Mouse (Mus musculus) C2C12 (cell line): ENCODE data around the gene Khk. TPM values are rescaled to one million over a fixed set of nuclear protein-coding genes. Genes with fewer than 3 reads are reported as not detected.

Source experiments
- H3K27me3 ChIP-seq: one replicate; pipeline ENCODE4 v1.6.1; 2011; ENCODE audit not compliant: control insufficient read depth, insufficient read depth, insufficient read length
- H3K36me3 ChIP-seq: one replicate; pipeline ENCODE4 v1.6.1; 2011; ENCODE audit not compliant: control insufficient read depth, insufficient read depth
- H3K4me3 ChIP-seq: one replicate; pipeline ENCODE4 v1.5.1; 2011; ENCODE audit warnings: mild to moderate bottlenecking, control low read depth; ENCODE audit not compliant: poor library complexity, insufficient read depth, severe bottlenecking
- H3K79me2 ChIP-seq: one replicate; pipeline ENCODE4 v1.6.1; 2011; ENCODE audit not compliant: control insufficient read depth, insufficient read depth
- H3K79me3 ChIP-seq: one replicate; pipeline ENCODE4 v1.6.1; 2011; ENCODE audit warnings: low read depth, control low read depth
- H3ac ChIP-seq: one replicate; pipeline ENCODE3; 2011; ENCODE audit warnings: low read depth; ENCODE audit not compliant: control insufficient read depth, insufficient read length
- CEBPB ChIP-seq: IDR thresholded peaks from one replicate; pipeline ENCODE4 v1.6.1; 2011; ENCODE audit warnings: low read depth, mild to moderate bottlenecking, control low read depth, moderate library complexity
- CTCF ChIP-seq: IDR thresholded peaks from one replicate; pipeline ENCODE4 v1.5.1; 2011; ENCODE audit not compliant: control insufficient read depth, insufficient read depth, insufficient read length
- FOSL1 ChIP-seq: IDR thresholded peaks from one replicate; pipeline ENCODE4 v1.8.0; 2011; ENCODE audit warnings: mild to moderate bottlenecking, low read length; ENCODE audit not compliant: poor library complexity, insufficient read depth, severe bottlenecking
- MAX ChIP-seq: IDR thresholded peaks from one replicate; pipeline ENCODE4 v1.6.1; 2011; ENCODE audit warnings: mild to moderate bottlenecking, control low read depth
- MYOD1 ChIP-seq: IDR thresholded peaks from one replicate; pipeline ENCODE4 v1.6.1; 2011; ENCODE audit warnings: low read depth; ENCODE audit not compliant: control insufficient read depth, insufficient read length
- MYOG ChIP-seq: IDR thresholded peaks from one replicate; pipeline ENCODE4 v1.6.1; 2011; ENCODE audit not compliant: control insufficient read depth, insufficient read length; ENCODE audit errors: extremely low read depth
- USF1 ChIP-seq: IDR thresholded peaks from one replicate; pipeline ENCODE4 v1.6.1; 2011; ENCODE audit warnings: low read depth, mild to moderate bottlenecking, control low read depth, moderate library complexity
- polyA plus RNA-seq: library from polyadenylated mRNA; unstranded; fragments of >200 nt; fragmentation: generic; extraction: Trizol; gene quantifications from one replicate; pipeline ENCODE4 v1.2.1, GENCODE M21; 2012; ENCODE audit warnings: missing spikeins

The Khk gene
- polyA plus RNA-seq, 1 experiment = 16.2 TPM

DNA sequence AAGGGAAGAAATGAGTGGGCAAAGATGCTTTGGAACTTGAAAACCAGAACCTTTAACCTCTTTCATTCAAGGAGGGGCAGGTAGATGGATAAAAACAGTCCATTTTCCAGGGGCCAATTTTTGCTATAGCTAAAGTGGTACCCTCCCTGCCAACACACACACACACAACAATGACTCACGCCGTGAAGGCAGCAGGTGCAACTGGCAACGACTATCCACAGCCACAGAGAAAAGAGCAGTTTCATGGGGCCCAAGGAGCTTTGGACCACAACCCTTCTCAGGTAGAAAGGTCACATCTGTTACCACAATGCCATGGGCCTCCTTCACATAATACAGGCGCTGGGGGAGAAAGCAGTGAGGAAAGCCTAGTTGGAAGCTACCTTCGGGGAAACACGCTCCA, 34.5 kb downstream of the Khk start:
- H3K79me3 ChIP-seq = peaks cover 35% of the 10 kb centered on the region
- peaks cover 61% of the 10 kb centered on the region for H3K36me3 ChIP-seq
- H3K79me2 ChIP-seq = peaks cover 58% of the 10 kb centered on the region
- TF ChIP-seq CTCF (no peak), MAX (no peak), CEBPB (no peak), FOSL1 (no peak), MYOD1 (peak; percentile 3)
- H3K4me3 ChIP-seq = no peak overlapping the region
- no peaks in the 10 kb centered on the region for H3K27me3 ChIP-seq
- no peak overlapping the region for H3ac ChIP-seq

DNA sequence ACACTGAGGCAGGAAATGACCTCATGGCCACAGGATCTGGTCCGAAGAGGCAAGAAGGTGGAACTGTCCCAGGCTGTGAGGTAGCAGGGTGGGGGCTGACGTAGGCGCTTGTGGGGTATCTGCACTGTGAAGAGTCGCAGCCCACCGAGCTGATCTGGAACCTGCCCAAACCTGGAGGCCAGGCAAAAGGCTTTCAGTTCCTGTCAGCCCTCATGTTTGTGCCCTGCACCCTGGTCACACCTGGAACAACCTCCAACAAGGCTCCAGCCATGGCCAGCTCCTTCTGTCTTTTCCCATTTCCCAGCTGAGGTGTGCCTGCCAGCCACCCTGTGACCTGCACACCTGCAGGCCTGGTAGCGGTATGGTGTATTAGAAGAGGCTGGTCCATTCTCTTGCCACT, 36.7 kb downstream of the Khk start:
- TF ChIP-seq FOSL1 (no peak), CTCF (no peak), CEBPB (no peak), MYOG (no peak), MYOD1 (no peak), USF1 (no peak), MAX (no peak)
- Histone ChIP-seq H3K79me2 (peaks cover 40% of the 10 kb centered on the region), H3K4me3 (no peak overlapping the region), H3ac (no peak overlapping the region), H3K27me3 (no peaks in the 10 kb centered on the region), H3K79me3 (peaks cover 26% of the 10 kb centered on the region), H3K36me3 (peaks cover 50% of the 10 kb centered on the region)

DNA sequence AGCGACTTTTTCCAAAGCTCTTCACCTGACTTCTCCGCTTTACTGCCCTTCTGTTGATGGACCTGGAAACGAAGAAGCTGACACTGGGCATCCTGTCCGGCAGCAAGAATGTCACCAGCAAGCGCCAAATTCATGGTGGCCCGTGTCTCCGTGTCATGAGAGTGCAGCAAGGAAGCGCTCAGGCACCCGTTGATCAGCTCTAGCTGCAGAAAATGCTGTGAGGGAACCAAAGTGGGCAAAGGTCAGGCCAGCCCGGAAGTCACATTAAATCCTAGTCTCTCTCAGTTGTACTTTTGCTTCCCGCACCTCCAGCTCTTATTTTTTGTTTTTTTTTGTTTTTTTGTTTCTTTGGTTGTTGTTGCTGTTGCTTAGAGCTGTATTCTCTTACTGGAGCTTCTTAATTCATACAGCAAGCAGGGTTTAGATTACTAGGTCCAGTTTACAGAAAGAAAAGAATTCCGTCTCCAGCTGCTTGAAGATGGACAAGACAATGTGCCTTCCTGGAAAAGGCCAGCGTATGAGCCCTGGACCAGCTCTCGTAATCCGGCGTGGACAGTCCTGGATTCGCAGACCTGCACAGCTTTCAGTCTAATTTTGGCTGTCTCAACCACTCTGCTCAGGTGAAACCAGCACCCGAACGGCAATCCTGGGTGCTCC, 38.1 kb downstream of the Khk start:
- no peaks in the 10 kb centered on the region for H3K27me3 ChIP-seq
- peak overlapping the region; percentile 68 for H3ac ChIP-seq
- peaks cover 37% of the 10 kb centered on the region for H3K36me3 ChIP-seq
- H3K79me3 ChIP-seq = peaks cover 26% of the 10 kb centered on the region
- TF ChIP-seq USF1 (no peak), MYOG (no peak), CTCF (no peak), MYOD1 (no peak), FOSL1 (no peak), MAX (no peak), CEBPB (no peak)
- H3K4me3 ChIP-seq = peak overlapping the region; percentile 97
- H3K79me2 ChIP-seq = peaks cover 31% of the 10 kb centered on the region

DNA sequence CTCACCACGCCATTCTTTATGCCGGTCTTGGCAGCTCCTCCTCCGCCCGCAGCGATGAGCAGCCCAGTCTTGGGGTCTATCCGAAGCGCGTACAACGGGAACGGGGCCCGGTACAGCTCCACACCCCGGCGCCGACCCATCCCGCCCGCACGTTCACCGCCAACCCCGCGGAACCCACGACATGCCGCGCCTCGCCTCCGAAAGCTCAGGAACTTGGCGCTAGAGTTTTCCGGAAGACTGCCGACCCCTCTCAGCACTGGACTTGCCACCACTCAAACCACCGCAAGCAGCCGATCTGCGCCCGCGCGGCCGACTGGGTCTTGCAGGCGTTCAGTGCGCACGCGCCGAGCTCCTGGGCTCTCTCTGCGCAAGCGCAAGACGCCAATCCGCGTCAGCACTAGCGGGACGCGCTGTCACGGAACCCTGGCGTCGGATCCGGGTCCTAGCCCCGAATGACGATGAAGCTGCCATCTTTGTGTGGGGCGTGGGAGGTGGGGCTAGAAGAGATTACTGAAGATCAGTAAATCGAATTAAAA, 38.8 kb downstream of the Khk start, which contains the start of gene Preb:
Gene Preb (minus strand): TSS at position 396 of the 536 bp plus-strand sequence.
- peaks cover 26% of the 10 kb centered on the region for H3K79me3 ChIP-seq
- peak within 1 kb of the TSS; percentile 68 for H3ac ChIP-seq
- TF ChIP-seq FOSL1 (no peak), MAX (peak; percentile 32)

DNA sequence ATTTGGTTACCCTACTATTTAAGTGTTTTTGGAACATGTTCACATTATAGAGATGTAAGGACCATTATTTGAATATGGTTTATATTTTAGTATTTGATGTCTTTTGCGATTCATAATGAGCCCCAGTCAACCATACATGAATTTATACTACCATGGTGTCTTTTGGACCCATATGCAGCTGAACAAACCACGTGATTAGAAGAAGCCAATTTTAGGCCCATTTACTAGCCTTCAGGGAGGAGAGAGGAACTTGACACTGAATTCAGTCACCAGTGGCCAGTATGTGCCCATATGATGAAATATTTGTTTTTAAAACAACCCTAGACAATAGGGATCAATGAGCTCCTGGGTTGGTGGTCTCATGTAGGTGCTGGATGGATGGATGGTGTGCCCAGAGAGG, 39.6 kb downstream of the Khk start:
- H3K36me3 ChIP-seq = peaks cover 22% of the 10 kb centered on the region
- no peak for TF ChIP-seq FOSL1
- no peak for TF ChIP-seq USF1
- H3K79me2 ChIP-seq = peaks cover 31% of the 10 kb centered on the region
- H3K27me3 ChIP-seq = no peaks in the 10 kb centered on the region
- H3K79me3 ChIP-seq = peaks cover 24% of the 10 kb centered on the region
- H3K4me3 ChIP-seq = no peak overlapping the region
- H3ac ChIP-seq = no peak overlapping the region

More for the DNA sequence above, 38.8 kb downstream of the Khk start, which contains the start of gene Preb:
- H3K4me3 ChIP-seq = peak within 1 kb of the TSS; percentile 97
- H3K27me3 ChIP-seq = no peaks in the 10 kb centered on the region
- peaks cover 30% of the 10 kb centered on the region for H3K36me3 ChIP-seq
- peaks cover 31% of the 10 kb centered on the region for H3K79me2 ChIP-seq

DNA sequence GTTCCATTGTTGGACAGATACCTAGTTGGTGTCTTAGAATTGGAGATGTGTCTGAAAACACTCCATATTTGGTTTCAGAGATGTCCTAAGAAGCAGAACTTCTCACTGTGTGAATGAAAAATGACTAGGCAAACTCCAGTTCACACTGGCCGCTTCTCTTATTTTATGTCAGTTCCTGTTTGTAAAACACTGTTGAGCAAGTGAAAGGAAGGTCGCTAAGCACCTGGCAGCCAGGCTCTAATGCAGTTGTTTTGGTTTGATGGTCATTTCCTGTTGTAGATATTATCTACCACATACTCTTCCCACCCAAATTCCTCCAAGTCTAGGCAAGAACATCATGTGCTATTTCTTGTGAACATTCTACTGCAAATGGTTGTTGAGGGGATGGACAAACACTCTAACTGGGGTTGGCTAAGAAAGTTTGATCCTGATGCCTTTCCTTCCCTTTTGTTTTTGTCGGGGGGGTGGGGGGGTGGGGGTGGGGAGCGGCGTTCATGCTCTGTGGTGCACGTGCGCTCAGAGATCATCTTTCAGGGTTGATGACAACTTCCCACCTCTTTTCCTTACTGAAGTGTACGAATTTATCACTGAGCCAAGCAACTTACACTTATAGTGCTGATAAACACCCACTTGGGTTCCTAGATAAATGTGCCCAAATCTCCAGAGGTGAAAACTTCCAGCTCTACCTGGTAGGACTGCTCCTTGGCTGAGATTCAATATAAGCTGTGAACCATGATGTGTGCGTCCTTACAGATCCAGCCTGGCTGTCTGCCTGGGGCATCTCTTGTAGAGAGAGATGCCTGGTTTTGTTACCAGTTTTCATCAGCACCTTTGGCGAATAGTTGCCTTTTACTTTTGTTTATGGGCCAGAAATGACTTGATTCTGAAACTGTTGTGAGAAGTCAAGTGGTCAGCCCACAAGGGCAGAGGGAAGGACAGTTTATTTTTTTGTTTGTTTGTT, 40.6 kb downstream of the Khk start:
- Histone ChIP-seq H3K27me3 (no peaks in the 10 kb centered on the region), H3K36me3 (peaks cover 18% of the 10 kb centered on the region), H3K4me3 (no peak overlapping the region), H3K79me2 (peaks cover 31% of the 10 kb centered on the region), H3K79me3 (peaks cover 21% of the 10 kb centered on the region), H3ac (no peak overlapping the region)
- TF ChIP-seq FOSL1 (no peak), MYOG (no peak), CEBPB (no peak), MYOD1 (no peak), MAX (no peak), USF1 (no peak), CTCF (no peak)
